ENCODE assay signal across 30 mouse cellular contexts in genomic region chr6:115536169-115536568, GRCm38 (mm10). TPM values are rescaled to one million over a fixed set of nuclear protein-coding genes. Genes with fewer than 3 reads are reported as not detected.
"Had no signal": no experiment of that assay in that cellular context is flagged by ENCODE, and none has a peak within 500 bp of the region (broad histone marks: within the 10 kb centered on the region; RNA-seq: fewer than 3 reads in every experiment).

No protein-coding gene starts in this region.

- H3K9me3 ChIP-seq: embryonic facial prominence, embryonic 10.5 days; embryonic facial prominence, embryonic 12.5 days; embryonic facial prominence, embryonic 13.5 days; embryonic facial prominence, embryonic 15.5 days; forebrain, embryonic 10.5 days; forebrain, embryonic 12.5 days; forebrain, embryonic 13.5 days; forebrain, embryonic 15.5 days; heart, embryonic 10.5 days had no signal

- H3K4me3 ChIP-seq: embryonic facial prominence, embryonic 10.5 days; embryonic facial prominence, embryonic 12.5 days; embryonic facial prominence, embryonic 13.5 days; embryonic facial prominence, embryonic 15.5 days; erythroblast, embryonic 14.5 days; forebrain, embryonic 10.5 days; forebrain, embryonic 12.5 days; forebrain, embryonic 13.5 days; forebrain, embryonic 15.5 days; gastrocnemius, adult 2 months; heart, adult 2 months; heart, embryonic 10.5 days had no signal

- H3K27me3 ChIP-seq: embryonic facial prominence, embryonic 12.5 days; embryonic facial prominence, embryonic 13.5 days; forebrain, embryonic 12.5 days; forebrain, embryonic 13.5 days; forebrain, embryonic 15.5 days had no signal

- H3K4me1 ChIP-seq: embryonic facial prominence, embryonic 12.5 days; forebrain, embryonic 13.5 days had no signal

- H3K4me2 ChIP-seq: embryonic facial prominence, embryonic 12.5 days; embryonic facial prominence, embryonic 13.5 days; embryonic facial prominence, embryonic 15.5 days; forebrain, embryonic 12.5 days; forebrain, embryonic 13.5 days; forebrain, embryonic 15.5 days had no signal

- H3K27ac ChIP-seq: embryonic facial prominence, embryonic 10.5 days; embryonic facial prominence, embryonic 12.5 days; embryonic facial prominence, embryonic 13.5 days; embryonic facial prominence, embryonic 15.5 days; forebrain, embryonic 10.5 days; forebrain, embryonic 12.5 days; forebrain, embryonic 13.5 days; forebrain, embryonic 15.5 days; gastrocnemius, adult 2 months; heart, adult 2 months; heart, embryonic 10.5 days had no signal

- H3K9ac ChIP-seq: embryonic facial prominence, embryonic 12.5 days; embryonic facial prominence, embryonic 13.5 days; embryonic facial prominence, embryonic 15.5 days; forebrain, embryonic 12.5 days; forebrain, embryonic 13.5 days; forebrain, embryonic 15.5 days; forebrain, postnatal 0 days had no signal

- H3K36me3 ChIP-seq: embryonic facial prominence, embryonic 10.5 days; embryonic facial prominence, embryonic 12.5 days; embryonic facial prominence, embryonic 13.5 days; embryonic facial prominence, embryonic 15.5 days; forebrain, embryonic 10.5 days; forebrain, embryonic 12.5 days; forebrain, embryonic 15.5 days; heart, embryonic 10.5 days had no signal

- ATAC-seq: forebrain, embryonic 13.5 days; forebrain, embryonic 14.5 days; forebrain, embryonic 15.5 days; forebrain, embryonic 16.5 days; forebrain, postnatal 0 days had no signal

- DNase-seq: cerebellum, postnatal 10 days; cerebellum, postnatal 14 days; cerebellum, postnatal 25 days; cerebellum, postnatal 36 days; embryo, embryonic 11 days; forebrain, postnatal 0 days; gastrocnemius, adult 2 months; gastrocnemius, postnatal 10 days; gastrocnemius, postnatal 14 days; gastrocnemius, postnatal 25 days; gastrocnemius, postnatal 36 days; heart, adult 11 months; heart, adult 18-20 months; heart, adult 2 months had no signal

RNA-seq across cellular contexts. Expression of gene Mkrn2os, which starts 56.2 kb away (rescaled TPM):
- total RNA-seq: common myeloid progenitor, adult 5-6 weeks; gastrocnemius, adult 8-10 months; granulocyte monocyte progenitor cell, adult 5-6 weeks had no signal
- polyA plus RNA-seq: cortical plate, adult 2 months; erythroblast, embryonic 14.5 days had no signal
